Mouse (Mus musculus): ENCODE measurements around the gene Nfatc2. TPM values are rescaled to one million over a fixed set of nuclear protein-coding genes. Genes with fewer than 3 reads are reported as not detected.
A peak's percentile ranks its signal among the peaks of the same experiment; 100 is the strongest.

Nfatc2 gene
- total and polyA plus RNA-seq, 2 experiments from 2014 or later: 7.3 to 7.4 TPM

DNA sequence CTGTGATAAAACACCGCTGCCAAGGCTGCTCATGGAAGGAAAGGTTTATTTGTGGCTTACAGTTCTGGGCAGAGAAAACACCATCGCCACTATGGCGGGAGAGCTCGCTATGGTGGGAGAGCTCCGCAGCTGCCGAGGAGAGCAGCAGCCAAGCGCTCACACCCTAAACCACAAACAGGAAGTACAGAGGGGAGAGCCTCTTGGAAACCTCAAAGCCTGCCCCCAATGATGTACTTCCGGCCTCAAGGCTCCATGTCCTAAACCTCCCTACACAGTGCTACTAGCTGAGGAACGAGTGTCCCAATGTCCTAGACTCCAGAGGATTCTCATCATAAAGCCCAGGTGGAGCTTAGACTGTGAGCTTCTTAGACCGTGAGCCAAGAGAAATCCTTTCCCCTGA is 171.9 kb downstream of the Nfatc2 start:
- peaks cover 6% of the 10 kb centered on the region; the same call in 1 of the 2 replicates for H3K27me3 ChIP-seq (ENCODE audit: control insufficient read depth, insufficient read depth, low read length)
- WGBS: 76% methylated on average over 10 of the region's 10 CpGs

DNA sequence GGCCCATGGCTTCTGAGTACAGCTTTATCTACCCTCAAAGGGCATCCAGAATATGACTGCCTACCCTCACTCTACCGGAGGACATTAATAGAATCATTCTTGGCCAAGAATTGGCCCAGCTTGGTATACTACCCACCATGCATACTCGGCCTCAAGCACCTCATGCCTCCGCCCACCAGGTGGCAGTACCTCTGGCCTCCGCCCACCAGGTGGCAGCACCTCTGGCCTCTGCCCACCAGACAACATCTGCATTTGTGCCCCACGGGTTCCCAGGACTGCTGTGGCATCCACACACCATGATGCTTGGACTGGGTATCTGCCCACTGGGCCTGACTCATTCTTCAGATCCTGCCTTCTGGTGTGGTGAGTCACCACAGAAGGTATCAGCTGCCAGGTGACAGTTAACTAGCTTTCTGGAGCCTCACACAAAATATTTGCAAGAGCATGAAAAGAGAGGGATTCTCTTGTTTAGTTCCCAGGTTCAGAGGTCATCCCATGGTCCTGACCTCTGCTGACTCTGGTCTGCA is 173.0 kb downstream of the Nfatc2 start:
- Histone ChIP-seq H3K9me3 (replicated peaks; ENCODE audit: control insufficient read depth, low read length) (peaks cover 5% of the 10 kb centered on the region; the same call in 1 of the 2 replicates), H3K9ac (replicated peaks; ENCODE audit: low read depth, low read length) (no peak overlapping the region), H3K4me3 (ENCODE audit: low read depth, low read length) (no peak overlapping the region), H3K4me2 (ENCODE audit: low read depth, low read length) (no peak overlapping the region), H3K27me3 (ENCODE audit: control insufficient read depth, insufficient read depth, low read length) (peaks cover 6% of the 10 kb centered on the region; the same call in 1 of the 2 replicates), H3K36me3 (replicated peaks; ENCODE audit: control insufficient read depth, insufficient read depth, low read length) (no peaks in the 10 kb centered on the region), H3K27ac (ENCODE audit: low read depth) (no peak overlapping the region), H3K4me1 (ENCODE audit: control insufficient read depth, insufficient read depth) (no peaks in the 10 kb centered on the region)
- TF ChIP-seq CTCF (IDR thresholded peaks at IDR 0.05; ENCODE audit: low read depth) (peak; percentile 19; the same call in 1 of the 2 replicates), EP300 (IDR thresholded peaks at IDR 0.05; ENCODE audit: low read depth) (no peak)
- ATAC-seq (ENCODE audit: insufficient read depth, low read depth): no peak
- 86% methylated on average over 5 of the region's 5 CpGs for WGBS
- DNase-seq (ENCODE audit: low spot score): no peak

More for the DNA sequence above, 171.9 kb downstream of the Nfatc2 start:
- no peak overlapping the region for H3K27ac ChIP-seq (ENCODE audit: low read depth)
- H3K4me2 ChIP-seq (ENCODE audit: low read depth, low read length): no peak overlapping the region
- H3K9me3 ChIP-seq (replicated peaks; ENCODE audit: control insufficient read depth, low read length): peaks cover 5% of the 10 kb centered on the region; the same call in 1 of the 2 replicates
- H3K4me1 ChIP-seq (ENCODE audit: control insufficient read depth, insufficient read depth): no peaks in the 10 kb centered on the region
- no peak for DNase-seq (ENCODE audit: low spot score)
- H3K36me3 ChIP-seq (replicated peaks; ENCODE audit: control insufficient read depth, insufficient read depth, low read length): no peaks in the 10 kb centered on the region
- no peak overlapping the region for H3K9ac ChIP-seq (replicated peaks; ENCODE audit: low read depth, low read length)
- no peak for ATAC-seq (ENCODE audit: insufficient read depth, low read depth)
- no peak overlapping the region for H3K4me3 ChIP-seq (ENCODE audit: low read depth, low read length)
- no peak for TF ChIP-seq EP300 (IDR thresholded peaks at IDR 0.05; ENCODE audit: low read depth)
- TF ChIP-seq CTCF (IDR thresholded peaks at IDR 0.05; ENCODE audit: low read depth): no peak

Small RNA genes lying within 50 kb of the gene (microRNA-seq; reads per million reads assigned to microRNA genes)
- gene Mir7004: not detected

Other genes with a start within 250 kb of the Nfatc2 start
- gene Atp9a, start 140.8 kb upstream of the Nfatc2 start, total RNA-seq (2014; rRNA removed; ENCODE audit: low replicate concordance): 46.1 and 49.9 TPM in 2 replicates
- gene Atp9a, start 140.8 kb upstream of the Nfatc2 start, polyA plus RNA-seq (2015; fragmentation: Nextera tagmentation; extraction: Ambion mirVana): 11.6 and 12.8 TPM in 2 replicates
- 0.43 TPM in 1 of 2 replicates, not detected in the other for gene Sall4, start 166.3 kb upstream of the Nfatc2 start, total RNA-seq (2014; rRNA removed; ENCODE audit: low replicate concordance)
- 0.77 and 0.87 TPM in 2 replicates for gene Sall4, start 166.3 kb upstream of the Nfatc2 start, polyA plus RNA-seq (2015; fragmentation: Nextera tagmentation; extraction: Ambion mirVana)

All from heart, postnatal 0 days (tissue).